Mouse (Mus musculus): ENCODE results near the gene Ifi47.

- TF ChIP-seq CTCF (IDR thresholded peaks at IDR 0.05; ENCODE audit: control insufficient read depth, insufficient read depth, insufficient read length) (no peak), MAX (IDR thresholded peaks at IDR 0.05) (no peak), CEBPB (IDR thresholded peaks at IDR 0.05; ENCODE audit: low read depth) (no peak), MYOG (IDR thresholded peaks at IDR 0.05; ENCODE audit: control insufficient read depth, extremely low read depth, insufficient read length) (no peak), USF1 (IDR thresholded peaks at IDR 0.05; ENCODE audit: low read depth) (no peak)
Observed at GRCm38 (mm10) chr11:49084875-49085274, 8.5 kb downstream of the Ifi47 start.
